Mouse (Mus musculus) ES-CJ7 (cell line): ENCODE results near the gene A830031A19Rik.

Source experiments
- DNase-seq: peaks from one replicate; pipeline ENCODE4 v3.0.0; 2011; ENCODE audit warnings: low read depth, low spot score

The A830031A19Rik gene

DNA sequence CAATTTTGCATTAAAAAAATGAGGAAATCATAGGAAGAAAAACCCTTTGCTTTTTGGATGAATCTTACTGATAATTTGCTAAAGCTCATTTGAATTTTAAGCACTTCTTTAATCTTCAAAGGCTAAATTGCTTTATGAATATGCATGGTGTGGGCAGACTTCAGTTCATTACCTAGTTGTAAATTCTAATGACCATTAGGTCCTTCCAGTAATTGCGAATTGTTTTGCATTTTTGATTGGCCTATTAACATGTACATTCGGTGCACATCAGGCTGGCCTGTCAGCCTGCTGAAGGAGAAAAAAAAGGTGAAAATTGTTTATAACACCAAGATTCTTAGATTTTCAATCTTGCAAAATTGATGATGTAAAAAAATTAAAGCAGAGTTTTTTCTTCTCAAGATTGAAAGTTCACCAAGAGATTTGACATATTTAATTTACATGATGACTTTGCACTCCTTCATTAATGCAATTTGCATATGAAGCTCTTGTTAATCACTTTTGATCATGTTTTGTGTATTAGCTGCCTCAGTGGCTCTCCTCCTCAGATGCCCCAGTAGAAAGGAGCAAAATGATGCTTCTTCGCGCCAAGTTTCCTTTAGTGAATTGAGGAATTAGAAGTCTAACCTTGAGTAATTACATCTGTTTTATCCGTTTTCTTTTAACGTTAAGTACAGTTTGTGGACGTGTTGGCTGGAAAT is 21.0 kb upstream of the A830031A19Rik start:
- no peak for DNase-seq

DNA sequence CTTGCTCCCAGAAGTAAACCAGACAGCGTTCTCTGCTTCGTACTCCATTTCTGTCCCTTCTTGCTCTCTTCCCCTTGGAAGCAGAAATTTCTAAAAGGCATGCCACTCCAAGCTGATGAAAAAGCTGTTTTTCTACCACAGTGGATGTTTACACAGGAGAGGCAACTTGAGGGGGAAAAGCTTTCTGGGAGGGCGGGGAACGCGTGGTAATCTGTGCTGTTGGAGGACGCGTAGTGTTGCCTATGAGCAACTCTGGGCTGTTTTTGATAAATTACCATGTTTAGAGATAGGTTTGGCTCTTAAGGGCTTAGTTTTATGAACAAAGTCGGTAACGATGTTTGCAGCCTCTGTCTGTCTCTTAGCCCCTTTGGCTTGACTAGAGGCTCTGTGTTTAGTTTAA is 20.4 kb upstream of the A830031A19Rik start:
- no peak for DNase-seq

DNA sequence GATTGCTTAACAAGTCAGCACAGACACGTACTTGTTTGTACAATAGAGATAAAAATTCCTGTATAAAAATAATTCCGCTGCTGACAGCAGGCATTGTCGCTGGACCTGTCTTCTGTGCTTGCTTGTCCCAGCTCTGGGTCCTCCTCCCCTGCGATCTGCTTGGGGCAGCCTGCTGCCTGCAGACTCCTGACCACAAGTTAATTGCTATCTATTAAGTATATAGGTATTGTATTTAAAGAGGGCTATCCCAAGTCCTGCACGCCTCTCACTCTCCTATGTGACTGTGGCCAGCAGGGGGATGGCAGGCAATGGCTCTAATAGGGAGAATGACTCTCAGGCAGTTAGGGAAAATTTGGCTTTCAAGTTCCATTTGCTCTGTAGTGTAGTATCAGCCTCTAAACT is 19.2 kb upstream of the A830031A19Rik start:
- DNase-seq = no peak

DNA sequence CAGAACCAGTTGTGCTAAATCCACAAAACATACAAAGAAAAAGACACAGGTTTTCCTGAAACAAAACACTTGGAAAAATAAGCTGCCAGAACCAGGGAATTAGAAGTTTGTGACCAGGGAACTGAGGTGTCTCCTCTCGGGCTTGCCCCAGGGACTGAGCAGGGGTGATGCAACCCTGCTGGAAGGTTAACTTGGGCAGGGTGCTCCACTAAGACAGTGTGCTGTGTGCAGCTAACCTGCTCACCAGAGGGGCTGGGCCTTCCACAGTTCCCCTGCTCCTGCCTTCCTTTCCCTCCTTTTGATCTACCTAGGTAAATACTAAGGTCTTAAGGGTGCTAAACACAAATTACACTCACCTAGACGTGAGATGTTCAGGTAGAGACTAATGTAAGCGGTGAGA is 17.8 kb upstream of the A830031A19Rik start:
- no peak for DNase-seq

DNA sequence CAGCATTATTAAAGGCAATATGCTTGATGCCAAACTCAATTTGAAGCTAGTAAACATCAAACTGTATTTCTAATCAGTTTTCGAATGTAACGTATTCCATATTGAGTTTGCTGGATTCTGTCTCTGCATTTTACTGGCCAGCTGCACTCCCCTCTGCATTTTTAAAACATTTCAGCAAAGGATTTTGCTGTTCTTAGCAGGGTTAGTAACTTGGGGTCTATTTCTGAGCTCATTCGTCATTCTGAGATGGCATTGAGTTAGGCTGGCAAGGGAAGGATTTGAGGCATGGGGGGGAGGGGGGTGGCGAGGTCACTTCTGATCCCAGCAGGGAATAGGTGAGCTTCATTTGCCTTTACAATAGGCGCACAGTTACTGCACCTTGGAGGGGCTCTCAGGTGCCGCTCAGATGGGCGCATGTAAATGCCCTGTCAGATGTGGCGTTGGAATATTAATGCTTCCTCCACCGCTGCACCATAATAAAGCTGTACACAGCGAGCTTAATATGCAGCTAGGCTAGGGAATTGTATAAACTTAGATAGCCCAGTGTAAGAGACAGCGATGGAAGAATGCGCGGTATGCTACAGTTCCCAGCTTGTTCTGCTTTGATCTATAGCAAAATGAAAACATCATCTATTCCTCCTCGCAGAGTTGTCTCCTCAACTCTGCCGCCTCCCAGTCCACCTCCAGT is 16.7 kb upstream of the A830031A19Rik start:
- no peak for DNase-seq

DNA sequence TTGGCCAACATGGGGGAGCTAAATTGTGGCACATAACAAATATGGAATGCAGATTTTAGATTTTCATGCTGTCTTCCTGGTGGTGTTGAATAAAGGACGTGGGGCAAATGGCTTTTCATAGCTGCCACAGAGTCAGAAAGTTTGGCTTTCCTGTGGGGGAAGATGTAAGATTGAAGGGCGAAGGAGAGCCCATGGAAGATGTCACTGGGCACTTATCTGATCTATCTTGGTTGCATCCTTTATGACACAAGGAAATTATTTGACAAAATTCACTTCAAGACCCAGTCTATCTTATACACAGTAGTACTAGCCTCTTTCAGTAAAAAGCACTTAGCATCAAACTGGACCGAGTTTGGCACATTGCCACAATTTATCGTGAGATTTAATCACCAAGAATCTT is 15.6 kb upstream of the A830031A19Rik start:
- no peak for DNase-seq

DNA sequence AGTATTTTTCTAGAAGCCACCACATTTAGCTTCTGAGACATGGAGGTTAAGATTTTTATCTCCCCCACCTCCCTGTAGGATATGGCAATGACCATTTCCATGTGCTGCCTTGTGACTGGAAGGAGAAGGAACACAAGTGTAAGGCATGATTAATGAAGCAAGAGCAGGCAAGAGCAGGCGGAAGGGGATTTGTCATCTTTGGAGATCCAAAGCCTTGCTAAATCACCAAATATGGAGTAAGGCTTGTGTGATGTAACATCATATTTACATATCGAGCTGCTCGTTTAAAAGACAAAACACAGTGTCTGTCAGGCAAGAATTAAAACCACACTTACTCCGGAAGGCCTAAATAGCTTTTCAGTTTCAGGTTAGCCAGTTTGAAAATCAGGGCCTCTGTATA is 12.2 kb upstream of the A830031A19Rik start:
- no peak for DNase-seq

DNA sequence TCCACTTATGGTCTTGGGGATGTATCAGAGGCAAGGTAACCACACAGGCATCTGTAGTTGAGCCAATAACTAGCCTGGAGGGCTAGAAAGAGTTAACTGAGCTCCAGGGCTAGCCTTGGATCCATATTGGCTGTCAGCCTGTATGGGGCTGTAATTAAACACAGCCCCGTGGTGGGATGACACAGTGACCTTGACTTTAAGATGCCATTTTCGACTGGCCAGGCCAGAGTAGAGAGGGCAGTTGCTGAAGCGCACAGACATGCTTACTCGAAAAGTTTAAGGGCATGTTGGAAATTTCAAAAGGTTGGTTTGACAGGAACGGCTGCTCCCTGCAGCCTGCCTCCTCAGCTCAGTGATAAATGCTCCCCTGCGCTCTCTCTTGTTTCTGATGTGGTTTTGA is 11.1 kb upstream of the A830031A19Rik start:
- no peak for DNase-seq

DNA sequence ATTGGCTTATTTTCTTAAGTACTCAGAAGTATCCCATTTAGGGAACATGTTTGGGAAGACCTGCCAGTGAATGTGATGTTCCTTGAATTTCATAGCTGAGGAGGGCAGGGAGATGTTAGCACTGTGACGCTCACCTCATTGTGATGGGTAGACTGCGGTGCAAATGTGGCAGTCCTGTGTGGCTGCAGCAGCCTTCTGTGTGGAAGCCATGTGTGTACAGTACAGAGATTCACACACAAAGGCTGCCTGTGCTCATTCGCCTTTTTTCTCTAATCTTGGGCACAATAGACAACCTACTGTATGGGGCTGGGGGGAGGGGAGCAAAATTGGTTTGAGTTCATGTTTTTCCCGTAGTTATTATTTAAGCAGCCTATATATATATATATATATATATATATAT is 9.7 kb upstream of the A830031A19Rik start:
- no peak for DNase-seq

DNA sequence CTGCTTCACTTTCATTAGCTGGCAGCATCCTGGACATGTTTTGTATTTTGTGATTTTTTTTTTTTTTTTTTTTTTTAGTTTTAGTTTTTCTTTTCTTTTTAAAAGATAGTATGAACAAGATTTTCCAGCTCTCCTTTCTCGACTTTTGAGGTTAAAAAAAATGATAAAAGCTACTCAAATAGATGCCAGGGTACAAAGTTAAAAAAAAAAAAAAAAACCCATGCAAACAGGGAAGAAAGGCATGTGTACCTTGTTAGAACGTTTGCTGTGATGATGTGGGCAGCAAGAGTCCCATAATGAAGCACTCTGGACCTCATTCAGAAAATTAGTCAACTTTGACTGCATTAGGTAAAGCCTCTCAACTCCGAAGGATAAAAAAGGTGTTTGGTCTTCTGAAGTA is 9.2 kb upstream of the A830031A19Rik start:
- no peak for DNase-seq

DNA sequence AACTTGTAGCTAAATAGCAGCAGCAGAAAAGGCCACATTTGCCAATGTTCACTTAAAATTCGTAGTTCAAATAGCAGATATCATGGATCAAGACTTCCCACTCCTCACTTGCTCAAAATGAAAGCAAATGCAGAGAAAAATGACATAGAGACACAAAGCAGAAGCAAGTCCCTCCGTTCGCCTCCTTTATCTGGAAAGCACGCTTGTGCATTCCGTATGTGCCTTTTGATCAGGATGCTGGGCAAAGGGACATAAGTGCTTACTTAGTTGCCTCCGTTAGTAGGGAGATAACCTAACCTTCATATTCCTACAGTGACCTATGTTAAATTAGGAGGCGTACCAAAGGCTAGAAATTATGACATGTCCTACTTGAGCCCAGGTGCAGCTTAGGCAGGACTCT is 8.6 kb upstream of the A830031A19Rik start:
- no peak for DNase-seq

DNA sequence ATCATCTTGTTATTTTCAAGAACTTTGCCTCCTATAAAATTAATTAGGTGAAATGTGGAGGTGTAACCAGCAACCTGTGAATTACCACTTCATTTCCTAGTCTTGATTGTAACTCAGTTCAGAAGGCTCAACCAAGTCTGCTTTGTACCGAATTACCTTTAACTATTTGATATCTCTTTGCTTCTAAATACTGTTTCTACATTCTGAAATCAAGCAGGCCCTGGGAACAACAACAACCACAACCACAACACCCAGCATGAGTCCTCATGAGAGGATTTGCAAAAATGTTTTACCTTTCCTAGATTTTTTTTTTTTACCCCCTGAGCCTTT is 8.2 kb upstream of the A830031A19Rik start:
- no peak for DNase-seq

DNA sequence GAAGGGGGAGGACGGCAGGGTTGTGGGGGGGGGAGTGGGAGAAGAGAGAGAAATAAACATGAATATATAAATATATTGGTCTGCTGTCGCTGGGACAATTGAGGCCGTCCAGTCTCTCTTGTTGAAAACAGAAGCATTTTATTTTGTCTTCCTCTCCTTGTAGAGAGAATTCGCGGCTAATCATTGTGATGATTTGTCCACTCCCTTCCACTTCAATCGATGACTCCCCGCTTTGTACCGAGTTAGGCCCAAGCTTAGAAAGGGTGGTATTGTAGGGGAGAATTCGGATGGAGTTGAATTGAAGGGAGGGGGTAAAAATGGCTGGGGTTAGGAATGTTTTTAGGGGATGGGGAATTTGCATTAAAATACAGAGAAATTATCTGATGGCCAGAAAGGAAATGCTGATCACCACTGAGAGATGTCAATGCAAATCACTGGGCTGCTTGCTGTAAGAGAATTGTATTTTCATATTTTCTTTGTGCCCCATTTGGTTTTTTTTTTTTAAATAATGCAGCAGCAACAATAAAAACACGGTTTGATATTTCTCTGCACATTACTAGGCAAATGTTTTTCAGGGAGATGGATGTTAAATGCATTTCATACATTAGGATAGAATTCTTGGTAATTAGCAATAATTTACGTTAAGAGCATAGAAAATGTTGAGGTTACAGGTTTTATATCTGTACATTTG is 7.7 kb upstream of the A830031A19Rik start:
- no peak for DNase-seq

DNA sequence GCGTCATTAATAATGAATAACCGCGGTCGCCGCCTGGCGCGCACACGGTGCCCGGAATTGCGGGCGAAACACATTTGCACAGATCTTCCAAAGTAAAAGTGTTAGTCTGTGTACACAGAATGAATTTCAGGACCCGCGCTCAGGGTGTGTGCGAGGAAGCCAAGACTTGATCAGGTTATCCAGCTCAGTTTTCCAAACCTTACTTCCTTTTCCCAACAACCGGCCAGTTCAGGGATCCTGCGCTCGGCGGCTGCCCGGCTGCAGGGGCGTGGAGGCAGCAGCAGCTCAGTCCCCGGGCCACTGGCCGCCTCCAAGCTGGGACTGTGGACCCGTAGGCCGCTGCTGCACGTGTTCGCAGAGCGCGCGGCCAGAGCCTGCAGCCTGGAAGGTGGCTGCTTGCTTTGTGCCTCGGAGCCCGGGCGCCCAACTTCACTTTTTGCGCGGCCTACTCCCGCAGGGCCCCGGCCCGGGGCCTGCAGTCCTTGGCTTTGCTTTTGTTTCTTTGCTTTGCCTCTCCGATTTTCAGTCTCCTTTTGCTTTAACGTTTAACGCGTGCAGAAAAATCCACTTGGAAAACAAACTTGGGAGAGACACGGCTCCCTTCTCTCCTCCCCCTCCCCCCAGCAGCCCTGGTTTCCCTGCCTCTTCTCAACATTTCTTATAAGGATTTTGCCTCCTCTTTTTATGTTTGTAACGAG is 7.0 kb upstream of the A830031A19Rik start:
- DNase-seq = no peak

DNA sequence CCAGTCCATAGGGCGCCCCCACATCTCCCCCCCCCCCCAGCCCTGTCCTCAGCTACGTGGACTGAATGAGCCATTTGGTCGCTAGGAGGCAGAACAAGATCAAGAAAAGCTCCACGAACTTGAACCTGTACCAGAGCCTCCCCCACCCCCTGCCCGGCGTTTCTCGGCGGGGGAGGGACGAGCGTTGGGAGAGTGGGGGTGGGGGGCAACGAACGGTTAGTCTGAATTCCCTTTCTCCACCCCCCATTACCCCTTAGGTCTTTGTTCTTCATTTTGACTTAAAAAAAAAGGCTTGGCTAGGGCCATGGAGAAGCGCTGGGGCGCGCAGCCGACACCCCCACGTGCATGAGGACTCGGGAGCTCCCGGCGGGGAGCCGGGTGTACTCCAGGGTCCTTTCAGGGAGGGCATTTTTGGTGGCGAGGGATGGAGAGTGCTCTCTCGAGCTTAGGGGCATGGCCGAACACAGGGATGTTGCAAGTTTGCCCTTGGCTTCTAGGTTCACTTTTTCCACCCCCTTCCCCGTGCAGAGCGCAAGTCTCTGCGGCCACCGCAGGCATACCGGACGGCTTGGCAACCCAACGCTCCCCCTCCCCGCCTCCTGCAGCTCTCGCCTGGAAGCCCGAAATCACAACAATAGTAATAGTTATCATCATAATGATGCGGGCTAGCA is 6.3 kb upstream of the A830031A19Rik start:
- peak; percentile 92 for DNase-seq

DNA sequence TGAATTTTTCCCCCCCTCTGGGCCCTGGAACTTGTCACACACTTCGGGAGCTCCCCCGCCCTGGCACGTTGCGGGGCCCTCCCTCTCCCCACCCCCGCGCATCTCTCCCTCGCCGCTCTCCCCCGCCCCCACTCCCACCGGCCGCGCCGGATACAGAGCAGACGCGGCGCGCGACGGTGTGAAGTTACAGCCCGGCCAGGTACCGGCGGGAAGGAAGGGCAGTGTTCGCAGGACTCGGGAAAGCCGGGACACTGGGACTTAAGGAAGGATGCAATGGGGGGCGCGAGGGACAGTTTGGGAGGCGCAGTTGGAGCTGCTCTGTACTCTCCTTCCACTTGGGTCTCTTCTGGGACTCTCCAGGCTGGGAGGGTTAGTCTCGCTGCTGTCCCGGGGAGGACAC is 5.7 kb upstream of the A830031A19Rik start:
- DNase-seq = peak; percentile 69

DNA sequence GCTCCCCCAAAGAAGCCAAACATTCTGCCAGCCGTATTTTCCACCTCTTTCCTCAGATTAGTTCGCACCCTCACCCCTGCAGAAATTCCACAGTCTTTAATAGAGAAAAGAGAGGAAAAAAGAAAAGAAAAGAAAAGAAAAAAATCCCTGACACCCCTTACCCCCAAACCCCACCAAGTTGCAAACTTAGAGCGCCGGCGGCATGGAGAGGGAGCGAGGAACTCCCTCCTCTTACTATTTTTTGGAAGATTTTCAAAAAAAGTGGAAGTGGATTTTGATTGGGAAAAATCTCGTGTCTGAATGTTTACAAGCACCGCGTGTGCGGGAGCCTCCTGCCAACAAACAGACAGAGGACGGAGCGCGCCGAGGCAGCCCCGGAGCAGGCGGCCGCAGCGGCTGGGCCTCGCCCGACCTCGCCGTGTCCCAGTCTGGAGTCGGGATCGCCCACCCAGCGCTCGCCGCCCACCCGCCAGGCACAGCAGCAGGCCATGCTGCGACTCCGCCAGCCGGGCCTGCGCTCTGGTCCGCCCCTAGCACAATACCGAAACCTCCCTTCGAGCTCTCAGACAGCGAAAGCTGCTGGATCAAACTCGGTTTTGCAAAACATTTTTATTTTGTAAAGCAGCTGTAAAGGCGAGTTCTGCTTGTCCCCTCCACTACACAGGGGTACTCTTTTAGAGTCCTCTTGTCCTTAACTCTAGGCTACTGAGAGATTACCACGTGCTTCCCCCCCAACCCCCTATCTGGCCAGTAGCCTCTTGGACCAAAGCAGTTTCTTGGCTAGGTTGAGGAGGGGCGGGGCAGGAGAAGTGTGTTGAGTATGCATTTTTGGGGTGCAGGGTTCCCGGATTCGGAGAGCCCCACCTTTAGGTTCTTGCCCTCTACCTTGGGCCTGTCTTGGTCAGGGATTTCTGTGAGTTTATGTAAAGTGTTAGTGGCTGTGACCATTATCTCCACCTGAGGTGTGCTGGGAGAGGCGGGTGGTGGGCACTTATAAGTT is 4.8 kb upstream of the A830031A19Rik start:
- peak; percentile 60 for DNase-seq

DNA sequence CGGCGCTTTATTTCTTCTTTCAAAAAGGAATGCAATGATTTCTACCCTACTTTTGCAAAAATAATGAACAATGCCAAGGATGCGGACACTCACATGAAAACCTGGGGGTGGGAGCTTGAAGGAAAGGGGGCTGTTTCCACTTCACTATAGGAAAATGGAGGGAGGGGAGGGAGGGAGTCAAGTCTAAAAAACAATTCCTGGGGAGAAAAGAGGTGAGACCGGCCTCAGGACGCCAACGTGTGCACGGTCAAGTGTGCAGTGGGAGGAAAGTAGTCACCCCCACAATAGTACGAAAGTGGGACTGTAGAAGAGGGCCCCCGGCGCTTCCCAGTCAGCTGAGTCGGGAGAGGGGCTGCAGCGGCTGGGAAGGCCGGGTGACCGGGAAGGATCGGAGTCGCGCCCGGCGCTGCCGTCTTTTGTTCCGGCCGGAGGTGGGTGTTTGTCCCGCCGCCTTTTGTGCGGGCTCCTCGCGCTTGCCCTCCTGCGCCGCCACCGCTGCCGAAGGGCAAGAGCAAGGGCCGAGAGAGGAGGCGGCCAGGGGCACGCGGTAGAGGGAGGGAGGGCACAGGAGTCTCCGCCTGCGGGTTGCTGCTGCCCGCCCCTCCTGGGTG is 4.0 kb upstream of the A830031A19Rik start:
- peak; percentile 59 for DNase-seq

DNA sequence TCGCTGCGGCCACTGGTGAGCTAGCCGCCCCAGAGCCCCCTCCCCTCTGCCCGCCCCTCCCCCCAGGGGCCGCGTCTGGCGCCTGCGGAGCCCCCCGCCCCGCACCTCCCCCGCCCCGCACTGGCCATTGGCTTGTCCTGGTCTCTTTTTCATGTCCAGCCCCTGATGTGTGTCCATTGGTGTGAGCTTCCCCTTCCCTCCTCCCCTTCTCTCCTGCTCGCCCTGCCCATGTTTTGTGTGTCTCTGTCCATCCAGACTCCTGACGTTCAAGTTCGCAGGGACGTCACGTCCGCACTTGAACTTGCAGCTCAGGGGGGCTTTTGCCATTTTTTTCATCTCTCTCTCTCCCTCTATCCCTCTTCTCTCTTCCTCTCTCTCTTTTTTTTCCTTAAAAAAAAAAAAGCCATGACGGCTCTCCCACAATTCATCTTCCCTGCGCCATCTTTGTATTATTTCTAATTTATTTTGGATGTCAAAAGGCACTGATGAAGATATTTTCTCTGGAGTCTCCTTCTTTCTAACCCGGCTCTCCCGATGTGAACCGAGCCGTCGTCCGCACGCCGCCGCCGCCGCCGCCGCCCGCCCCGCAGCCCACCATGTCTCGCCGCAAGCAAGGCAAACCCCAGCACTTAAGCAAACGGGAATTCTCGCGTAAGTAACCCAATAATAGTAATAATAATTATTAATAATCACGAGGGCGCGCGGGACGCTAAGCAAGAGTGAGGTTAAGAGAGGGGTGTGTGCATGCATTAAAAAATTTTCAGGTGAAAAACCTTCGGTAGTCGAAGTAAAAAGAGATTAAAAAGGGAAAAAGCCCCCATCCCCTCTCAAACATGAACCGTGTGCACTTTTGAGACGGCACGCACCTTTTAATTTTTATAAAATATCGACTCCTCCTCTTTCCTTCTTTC is 3.2 kb upstream of the A830031A19Rik start, which contains the start of gene Bcl11a:
Gene Bcl11a (plus strand): TSS at position 262 of the 911 bp plus-strand sequence.
- peak; percentile 75 for DNase-seq
